Mouse (Mus musculus) stomach, postnatal 0 days (tissue): Measurements from ENCODE around the gene Chst15. TPM values are rescaled to one million over a fixed set of nuclear protein-coding genes. Genes with fewer than 3 reads are reported as not detected.

Experiments used
- ATAC-seq: fragments of 200-750 bp; cut with Nextera tagmentation; 2 replicates; pipeline ENCODE4 v1.8.0; 2017; ENCODE audit not compliant: low FRiP score, low TSS enrichment
- DNase-seq: peaks from one replicate; pipeline ENCODE4 v3.0.0-alpha.2; 2016; ENCODE audit warnings: low spot score
- H3K27ac ChIP-seq: fragments of 300-500 bp; sonication (generic); replicated peaks from 2 replicates; pipeline ENCODE4 v1.5.1; 2014; ENCODE audit warnings: mild to moderate bottlenecking, control low read depth
- H3K27me3 ChIP-seq: fragments of 300-500 bp; sonication (generic); 2 replicates; pipeline ENCODE4 v1.6.1; 2014; ENCODE audit warnings: low read length; ENCODE audit not compliant: control insufficient read depth, insufficient read depth
- H3K36me3 ChIP-seq: fragments of 300-500 bp; sonication (generic); 2 replicates; pipeline ENCODE4 v1.6.1; 2014; ENCODE audit warnings: low read length, mixed read lengths; ENCODE audit not compliant: control insufficient read depth, insufficient read depth
- H3K4me1 ChIP-seq: fragments of 300-500 bp; sonication (generic); replicated peaks from 2 replicates; pipeline ENCODE4 v1.6.1; 2014; ENCODE audit warnings: antibody characterized with exemption; ENCODE audit not compliant: control insufficient read depth, insufficient read depth
- H3K4me2 ChIP-seq: fragments of 300-500 bp; sonication (generic); replicated peaks from 2 replicates; pipeline ENCODE4 v1.6.1; 2014; ENCODE audit warnings: low read depth, mild to moderate bottlenecking, control low read depth, moderate library complexity
- H3K4me3 ChIP-seq: fragments of 300-500 bp; sonication (generic); 2 replicates; pipeline ENCODE4 v1.5.1; 2014; ENCODE audit warnings: low read depth, low read length, control low read depth
- H3K9ac ChIP-seq: fragments of 300-500 bp; sonication (generic); 2 replicates; pipeline ENCODE4 v1.6.1; 2014; ENCODE audit warnings: mild to moderate bottlenecking, low read length, control low read depth, mixed read lengths
- H3K9me3 ChIP-seq: fragments of 300-500 bp; sonication (generic); 2 replicates; pipeline ENCODE4 v1.6.1; 2016; ENCODE audit warnings: low read length; ENCODE audit not compliant: control insufficient read depth
- CTCF ChIP-seq: IDR thresholded peaks from 2 replicates; pipeline ENCODE4 v1.5.1; 2016; ENCODE audit warnings: antibody characterized with exemption, low read depth, mild to moderate bottlenecking, moderate library complexity
- EP300 ChIP-seq: optimal IDR thresholded peaks from 2 replicates; pipeline ENCODE3; 2016; ENCODE audit warnings: antibody characterized with exemption
- WGBS: fragments of 180-500 bp; shearing (Covaris S2); extraction: QIAGEN DNeasy Blood & Tissue Kit; methylation state at CpG from one replicate; pipeline ENCODE4 v1.1.7; 2014; 5-methylcytosine and 5-hydroxymethylcytosine counted together
- polyA plus RNA-seq: library from polyadenylated mRNA; unstranded; fragments of >200 nt; fragmentation: Nextera tagmentation; extraction: Ambion mirVana; gene quantifications from 2 replicates; pipeline ENCODE4 v1.2.1, GENCODE M21; 2015

Chst15 gene
- polyA plus RNA-seq, 1 experiment from 2014 or later, result 11.5 TPM

GRCm38 (mm10) chr7:132347273-132348045 lies 30.4 kb upstream of the Chst15 start:
- H3K9me3 ChIP-seq, result no peaks in the 10 kb centered on the region
- no peak overlapping the region for H3K4me2 ChIP-seq
- H3K4me1 ChIP-seq, result no peaks in the 10 kb centered on the region
- WGBS, result 70% methylated on average over 9 of the region's 9 CpGs
- H3K4me3 ChIP-seq, result no peak overlapping the region
- H3K9ac ChIP-seq, result no peak overlapping the region
- H3K27ac ChIP-seq, result 0 out of 2 replicates have a peak overlapping the region, but pooled peaks have one; percentile 20
- DNase-seq (no peak), ATAC-seq (no peak)
- no peaks in the 10 kb centered on the region for H3K27me3 ChIP-seq
- no peak for TF ChIP-seq EP300
- TF ChIP-seq CTCF, result no peak
- H3K36me3 ChIP-seq, result no peaks in the 10 kb centered on the region

GRCm38 (mm10) chr7:132345526-132346070 lies 28.6 kb upstream of the Chst15 start:
- DNase-seq (peak; percentile 70), ATAC-seq (peak; percentile 90)
- H3K9me3 ChIP-seq, result no peaks in the 10 kb centered on the region
- 62% methylated on average over 5 of the region's 5 CpGs for WGBS
- H3K9ac ChIP-seq, result no peak overlapping the region
- H3K4me3 ChIP-seq, result no peak overlapping the region
- no peaks in the 10 kb centered on the region for H3K4me1 ChIP-seq
- H3K36me3 ChIP-seq, result no peaks in the 10 kb centered on the region
- no peaks in the 10 kb centered on the region for H3K27me3 ChIP-seq
- H3K4me2 ChIP-seq, result no peak overlapping the region
- TF ChIP-seq CTCF (no peak), EP300 (no peak)
- H3K27ac ChIP-seq, result peak overlapping the region; percentile 76

GRCm38 (mm10) chr7:132344606-132345005 lies 27.6 kb upstream of the Chst15 start:
- Histone ChIP-seq H3K27ac (peak overlapping the region; percentile 76), H3K9me3 (no peaks in the 10 kb centered on the region), H3K4me3 (no peak overlapping the region), H3K27me3 (no peaks in the 10 kb centered on the region), H3K4me2 (no peak overlapping the region), H3K36me3 (no peaks in the 10 kb centered on the region), H3K9ac (no peak overlapping the region), H3K4me1 (no peaks in the 10 kb centered on the region)
- WGBS, result 22% methylated on average over 4 of the region's 4 CpGs
- ATAC-seq, result peak; percentile 38; the same call in 1 of the 2 replicates
- no peak for DNase-seq
- TF ChIP-seq EP300 (no peak), CTCF (no peak)

GRCm38 (mm10) chr7:132343900-132344299 lies 26.9 kb upstream of the Chst15 start:
- Histone ChIP-seq H3K4me1 (no peaks in the 10 kb centered on the region), H3K4me3 (no peak overlapping the region), H3K36me3 (no peaks in the 10 kb centered on the region), H3K9me3 (no peaks in the 10 kb centered on the region), H3K9ac (no peak overlapping the region), H3K4me2 (no peak overlapping the region), H3K27ac (no peak overlapping the region), H3K27me3 (no peaks in the 10 kb centered on the region)
- ATAC-seq, result no peak
- DNase-seq, result no peak
- TF ChIP-seq CTCF, result no peak
- TF ChIP-seq EP300, result no peak
- 89% methylated on average over 2 of the region's 2 CpGs for WGBS

- 73% methylated on average over 2 of the region's 2 CpGs for WGBS
- H3K9ac ChIP-seq, result no peak overlapping the region
- no peaks in the 10 kb centered on the region for H3K4me1 ChIP-seq
- H3K36me3 ChIP-seq, result no peaks in the 10 kb centered on the region
- H3K9me3 ChIP-seq, result no peaks in the 10 kb centered on the region
- DNase-seq (no peak), ATAC-seq (no peak)
- no peak overlapping the region for H3K27ac ChIP-seq
- H3K4me3 ChIP-seq, result no peak overlapping the region
- H3K27me3 ChIP-seq, result no peaks in the 10 kb centered on the region
- no peak for TF ChIP-seq EP300
- no peak for TF ChIP-seq CTCF
- no peak overlapping the region for H3K4me2 ChIP-seq
Measured at GRCm38 (mm10) chr7:132343146-132343545, 26.1 kb upstream of the Chst15 start.
